Mouse (Mus musculus): ENCODE results near the gene Ripor3. TPM values are rescaled to one million over a fixed set of nuclear protein-coding genes. Genes with fewer than 3 reads are reported as not detected.

The Ripor3 gene
- polyA plus RNA-seq, 1 experiment from 2014 or later, result 0.13 TPM

DNA sequence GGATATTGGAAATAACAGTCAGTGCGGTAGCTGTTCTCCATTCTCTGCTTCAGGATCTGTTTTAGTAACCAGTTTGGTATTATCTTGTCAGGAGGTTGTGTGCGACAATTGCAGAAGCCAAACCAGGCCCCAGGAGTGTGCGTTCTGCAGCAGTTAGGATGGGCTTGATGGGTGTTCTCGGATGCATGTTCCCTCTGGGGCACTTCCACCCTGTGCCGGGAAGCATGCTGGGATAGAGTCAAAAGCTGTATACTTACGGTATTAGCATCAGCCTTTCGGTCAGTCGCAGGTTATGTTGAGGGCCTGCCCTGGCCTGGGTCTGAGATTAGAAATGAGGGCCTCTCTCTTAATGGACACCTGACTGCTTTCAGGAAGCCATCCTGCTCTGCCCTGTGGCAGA lies 49.8 kb downstream of the Ripor3 start:
- Histone ChIP-seq H3K27ac (replicated peaks) (no peak overlapping the region), H3K9me3 (no peaks in the 10 kb centered on the region), H3K9ac (replicated peaks) (no peak overlapping the region), H3K36me3 (peaks cover 19% of the 10 kb centered on the region), H3K27me3 (no peaks in the 10 kb centered on the region), H3K4me3 (no peak overlapping the region), H3K4me2 (replicated peaks) (no peak overlapping the region), H3K4me1 (peaks cover 23% of the 10 kb centered on the region; the same call in 1 of the 2 replicates)
- no peak for ATAC-seq (replicated peaks)
- 89% methylated on average over 8 of the region's 8 CpGs for WGBS

- 86% methylated on average over 7 of the region's 7 CpGs for whole genome bisulfite sequencing
- Histone ChIP-seq H3K36me3 (peaks cover 13% of the 10 kb centered on the region), H3K27me3 (no peaks in the 10 kb centered on the region), H3K9me3 (no peaks in the 10 kb centered on the region), H3K9ac (replicated peaks) (no peak overlapping the region), H3K4me2 (replicated peaks) (no peak overlapping the region), H3K4me1 (peaks cover 23% of the 10 kb centered on the region; the same call in 1 of the 2 replicates), H3K4me3 (no peak overlapping the region), H3K27ac (replicated peaks) (no peak overlapping the region)
- no peak for ATAC-seq (replicated peaks)
Observed at GRCm38 (mm10) chr2:167959996-167960395, 50.4 kb downstream of the Ripor3 start.

DNA sequence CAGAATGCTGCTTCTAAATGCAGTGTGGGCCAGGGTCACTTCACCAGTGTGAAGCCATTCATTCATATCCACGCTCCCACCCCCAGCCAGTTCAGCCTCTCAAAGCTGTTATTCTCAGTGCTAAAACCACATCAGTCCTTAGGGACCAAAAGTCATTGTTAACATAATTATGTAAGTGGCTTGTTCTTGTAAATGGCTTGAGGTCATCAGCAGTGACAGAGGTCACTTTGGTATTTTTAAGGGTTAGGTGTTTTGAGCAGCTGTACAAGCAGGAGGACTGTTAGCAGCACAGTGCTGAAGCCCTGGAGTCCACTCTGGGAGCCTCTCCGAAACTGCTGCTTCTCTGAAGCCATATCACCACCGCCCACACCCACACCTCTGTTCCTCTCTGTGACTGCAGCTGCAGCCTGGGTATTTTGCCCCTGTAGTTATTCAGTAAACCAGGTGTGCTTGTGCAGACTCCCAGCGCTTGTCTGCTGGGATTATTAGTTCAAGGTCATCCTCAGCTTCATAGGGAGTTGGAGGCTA lies 51.0 kb downstream of the Ripor3 start:
- Histone ChIP-seq H3K27ac (replicated peaks) (no peak overlapping the region), H3K4me1 (peaks cover 23% of the 10 kb centered on the region; the same call in 1 of the 2 replicates), H3K9me3 (no peaks in the 10 kb centered on the region), H3K9ac (replicated peaks) (no peak overlapping the region), H3K4me3 (no peak overlapping the region), H3K36me3 (peaks cover 9% of the 10 kb centered on the region), H3K27me3 (no peaks in the 10 kb centered on the region), H3K4me2 (replicated peaks) (no peak overlapping the region)
- WGBS, result 89% methylated on average over 4 of the region's 4 CpGs
- ATAC-seq (replicated peaks), result no peak

GRCm38 (mm10) chr2:167958843-167959242 lies 51.6 kb downstream of the Ripor3 start:
- Histone ChIP-seq H3K27me3 (no peaks in the 10 kb centered on the region), H3K27ac (replicated peaks) (no peak overlapping the region), H3K4me2 (replicated peaks) (no peak overlapping the region), H3K36me3 (peaks cover 3% of the 10 kb centered on the region; the same call in 1 of the 2 replicates), H3K4me3 (no peak overlapping the region), H3K9me3 (no peaks in the 10 kb centered on the region), H3K9ac (replicated peaks) (no peak overlapping the region), H3K4me1 (peaks cover 23% of the 10 kb centered on the region; the same call in 1 of the 2 replicates)
- WGBS, result 65% methylated on average over 4 of the region's 4 CpGs
- ATAC-seq (replicated peaks), result no peak

DNA sequence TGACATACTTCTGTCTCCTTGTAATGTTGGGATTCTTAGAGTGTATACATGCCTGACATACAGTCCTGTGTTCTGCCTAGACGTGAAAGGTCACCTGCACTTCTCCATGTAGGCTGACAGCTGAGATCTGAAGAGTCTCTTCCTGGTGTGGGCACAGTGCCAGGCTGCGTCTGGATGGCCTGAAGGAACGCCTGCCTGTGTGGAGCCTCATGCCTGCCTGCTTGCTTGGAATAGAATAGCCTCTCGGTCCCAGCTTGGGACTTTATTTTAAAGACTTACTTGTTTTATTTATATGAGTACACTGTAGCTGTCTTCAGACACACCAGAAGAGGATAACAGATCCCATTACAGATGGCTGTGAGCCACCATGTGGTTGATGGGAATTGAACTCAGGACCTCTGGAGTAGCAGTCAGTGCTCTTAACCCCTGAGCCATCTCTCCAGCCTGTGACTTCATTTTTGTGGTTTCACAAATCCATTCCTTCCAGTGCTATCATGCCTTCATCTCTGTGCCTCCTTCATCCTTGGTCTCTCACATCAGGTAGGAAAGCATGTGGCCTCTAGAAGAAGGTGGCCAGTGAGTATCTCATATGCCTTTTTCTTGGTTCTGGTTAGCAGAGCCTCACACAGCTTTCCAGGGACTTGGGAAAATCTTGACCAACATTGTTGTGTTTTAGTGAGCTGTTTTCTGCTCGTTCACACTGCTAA lies 52.2 kb downstream of the Ripor3 start:
- 44% methylated on average over 5 of the region's 5 CpGs for WGBS

DNA sequence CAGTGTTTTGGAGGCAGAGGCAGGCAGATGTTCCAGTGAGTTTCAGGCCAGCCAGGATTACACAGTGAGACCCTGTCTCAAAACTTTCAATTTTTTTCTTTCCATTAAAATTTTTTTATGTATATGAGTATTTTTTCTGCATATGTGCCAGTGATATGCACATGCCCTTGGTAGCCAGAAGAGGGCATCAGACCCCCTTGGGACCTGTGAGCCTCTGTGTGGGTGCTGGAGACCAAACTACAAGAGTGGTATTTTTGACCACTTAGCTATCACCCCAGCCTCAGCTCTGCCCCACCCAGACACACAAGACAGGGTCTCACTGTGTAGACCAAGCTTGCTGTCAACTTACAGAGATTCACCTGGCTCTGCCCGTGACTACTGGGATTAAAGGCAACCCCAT lies 52.9 kb downstream of the Ripor3 start:
- Histone ChIP-seq H3K4me3 (no peak overlapping the region), H3K36me3 (no peaks in the 10 kb centered on the region), H3K27ac (replicated peaks) (no peak overlapping the region), H3K9me3 (no peaks in the 10 kb centered on the region), H3K27me3 (no peaks in the 10 kb centered on the region), H3K9ac (replicated peaks) (no peak overlapping the region), H3K4me2 (replicated peaks) (no peak overlapping the region), H3K4me1 (peaks cover 23% of the 10 kb centered on the region; the same call in 1 of the 2 replicates)
- ATAC-seq (replicated peaks), result no peak
- WGBS, result 95% methylated on average over 1 of the region's 1 CpGs

More for the DNA sequence above, 52.2 kb downstream of the Ripor3 start:
- Histone ChIP-seq H3K9ac (replicated peaks) (no peak overlapping the region), H3K36me3 (no peaks in the 10 kb centered on the region), H3K27ac (replicated peaks) (no peak overlapping the region), H3K27me3 (no peaks in the 10 kb centered on the region), H3K9me3 (no peaks in the 10 kb centered on the region), H3K4me2 (replicated peaks) (no peak overlapping the region), H3K4me1 (peaks cover 23% of the 10 kb centered on the region; the same call in 1 of the 2 replicates), H3K4me3 (no peak overlapping the region)
- ATAC-seq (replicated peaks), result no peak

DNA sequence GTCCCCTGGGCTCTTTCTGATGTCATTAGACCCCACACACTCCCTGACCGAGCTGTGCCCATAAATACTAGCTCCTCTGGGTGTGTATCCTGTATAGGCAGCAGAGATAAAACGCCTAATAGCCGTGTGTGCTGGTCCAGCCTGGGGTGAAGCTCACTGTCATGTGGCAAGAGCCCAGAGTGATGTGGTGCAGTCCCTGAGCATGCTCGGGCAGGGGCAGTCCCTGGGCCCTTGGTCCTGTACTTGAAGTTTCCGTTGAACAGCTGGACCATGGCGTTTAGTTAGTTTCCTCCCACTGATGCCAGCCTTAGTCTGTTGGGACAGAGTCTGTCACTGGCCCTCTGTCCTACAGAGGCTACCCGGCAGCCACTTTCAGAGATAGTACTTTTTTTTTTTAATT lies 55.5 kb downstream of the Ripor3 start:
- Histone ChIP-seq H3K4me3 (no peak overlapping the region), H3K36me3 (no peaks in the 10 kb centered on the region), H3K9ac (replicated peaks) (no peak overlapping the region), H3K27ac (replicated peaks) (no peak overlapping the region), H3K27me3 (no peaks in the 10 kb centered on the region), H3K9me3 (no peaks in the 10 kb centered on the region), H3K4me1 (peaks cover 15% of the 10 kb centered on the region; the same call in 1 of the 2 replicates), H3K4me2 (replicated peaks) (no peak overlapping the region)
- ATAC-seq (replicated peaks), result no peak
- 87% methylated on average over 7 of the region's 7 CpGs for WGBS

DNA sequence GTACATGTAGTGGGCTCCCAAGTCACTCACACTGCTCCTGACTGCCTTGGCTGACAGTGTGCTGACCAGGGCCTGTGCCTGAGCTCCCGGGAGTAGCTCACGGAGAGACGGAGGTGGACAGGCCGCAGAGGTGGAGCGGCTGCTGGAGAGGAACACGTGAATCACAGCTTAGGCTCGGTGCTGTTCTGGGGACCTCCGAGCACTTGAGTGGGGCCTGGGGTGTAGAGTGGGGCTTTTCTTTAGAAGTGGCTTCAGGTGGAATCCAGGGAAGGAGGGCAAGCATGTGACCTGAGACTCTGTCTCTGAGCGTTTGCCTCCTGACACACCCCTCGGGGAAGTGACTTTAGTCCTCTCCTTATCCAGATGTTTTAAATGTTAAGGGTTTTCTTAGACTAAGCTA lies 56.6 kb downstream of the Ripor3 start:
- no peak overlapping the region for H3K9ac ChIP-seq (replicated peaks)
- WGBS, result 93% methylated on average over 10 of the region's 10 CpGs
- ATAC-seq (replicated peaks), result no peak

DNA sequence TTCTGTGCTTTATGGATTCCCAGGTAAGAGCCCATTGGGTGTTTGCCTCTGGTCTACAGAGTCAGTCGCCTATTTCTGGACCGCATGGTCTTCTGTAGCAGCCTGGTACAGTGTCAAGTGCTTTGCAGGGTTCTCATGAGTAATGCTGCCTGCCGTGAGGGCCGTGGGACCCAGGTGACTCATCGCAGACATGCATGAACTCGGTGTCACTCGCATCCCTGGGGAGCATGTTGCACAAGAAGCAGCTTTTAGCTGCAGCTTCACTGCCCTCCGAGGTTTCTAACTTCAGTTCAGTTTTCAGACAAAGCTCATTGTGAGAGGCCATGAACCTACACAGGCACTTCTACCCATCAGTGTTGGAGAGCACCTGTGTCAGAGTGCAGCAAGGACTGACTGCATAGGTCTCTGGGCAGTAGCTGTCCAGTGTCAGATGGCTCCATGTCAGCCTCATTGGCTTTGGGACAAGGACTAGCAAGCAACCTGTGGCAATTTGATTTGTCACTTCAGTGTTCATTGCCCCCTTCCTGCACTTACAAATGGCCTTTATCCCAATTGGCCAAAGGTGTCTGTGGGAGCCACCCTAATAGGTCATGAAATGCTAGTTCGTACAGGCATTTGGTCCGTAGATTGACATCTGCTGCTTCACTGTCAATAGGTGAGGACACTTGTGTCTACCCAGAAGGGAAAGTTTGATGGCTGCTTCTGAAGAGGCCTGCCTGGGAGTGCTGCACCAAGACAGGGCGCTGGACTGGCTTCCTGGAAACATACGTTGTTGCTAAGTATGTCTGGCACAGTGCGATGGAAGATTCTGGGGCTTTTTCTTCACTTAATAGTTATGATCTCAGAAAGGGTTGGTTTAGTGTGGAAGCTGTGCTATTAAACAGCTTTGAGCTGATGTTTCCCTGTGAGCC lies 58.9 kb downstream of the Ripor3 start:
- Histone ChIP-seq H3K9me3 (no peaks in the 10 kb centered on the region), H3K9ac (replicated peaks) (no peak overlapping the region), H3K4me3 (no peak overlapping the region), H3K36me3 (no peaks in the 10 kb centered on the region), H3K4me1 (peaks cover 6% of the 10 kb centered on the region; the same call in 1 of the 2 replicates), H3K4me2 (replicated peaks) (no peak overlapping the region), H3K27ac (replicated peaks) (no peak overlapping the region), H3K27me3 (no peaks in the 10 kb centered on the region)
- no peak for ATAC-seq (replicated peaks)
- 91% methylated on average over 13 of the region's 13 CpGs for WGBS

More for the DNA sequence above, 56.6 kb downstream of the Ripor3 start:
- no peaks in the 10 kb centered on the region for H3K9me3 ChIP-seq
- H3K27me3 ChIP-seq, result no peaks in the 10 kb centered on the region
- no peaks in the 10 kb centered on the region for H3K36me3 ChIP-seq
- H3K27ac ChIP-seq (replicated peaks), result no peak overlapping the region
- H3K4me2 ChIP-seq (replicated peaks), result no peak overlapping the region
- peaks cover 9% of the 10 kb centered on the region; the same call in 1 of the 2 replicates for H3K4me1 ChIP-seq
- no peak overlapping the region for H3K4me3 ChIP-seq

DNA sequence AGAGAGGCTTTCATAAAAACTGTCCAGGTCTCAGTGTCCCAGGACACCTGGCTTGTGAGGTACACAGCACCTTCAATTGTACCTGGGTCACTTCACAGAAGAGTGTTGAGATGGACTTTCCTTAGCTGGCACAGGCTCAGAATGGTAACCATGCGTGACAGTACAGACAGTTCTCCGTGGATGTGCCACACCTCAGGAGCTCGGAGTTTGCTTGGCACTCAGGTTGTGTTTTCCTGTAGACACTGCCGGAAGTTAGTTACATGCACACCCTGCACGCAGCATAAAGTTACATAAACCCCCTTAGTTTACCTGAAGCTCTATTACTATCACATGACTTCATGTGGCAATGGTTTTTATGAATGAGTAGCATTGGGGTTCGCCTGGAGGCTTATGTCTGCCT lies 59.7 kb downstream of the Ripor3 start:
- 90% methylated on average over 6 of the region's 6 CpGs for WGBS
- peaks cover 8% of the 10 kb centered on the region for H3K4me1 ChIP-seq
- H3K9me3 ChIP-seq, result no peaks in the 10 kb centered on the region
- no peaks in the 10 kb centered on the region for H3K36me3 ChIP-seq
- no peak overlapping the region for H3K9ac ChIP-seq (replicated peaks)
- no peak overlapping the region for H3K4me3 ChIP-seq
- H3K27me3 ChIP-seq, result no peaks in the 10 kb centered on the region
- no peak overlapping the region for H3K27ac ChIP-seq (replicated peaks)
- no peak for ATAC-seq (replicated peaks)
- no peak overlapping the region for H3K4me2 ChIP-seq (replicated peaks)

GRCm38 (mm10) chr2:167949808-167950207 lies 60.6 kb downstream of the Ripor3 start:
- Histone ChIP-seq H3K27ac (replicated peaks) (no peak overlapping the region), H3K9me3 (no peaks in the 10 kb centered on the region), H3K4me3 (no peak overlapping the region), H3K9ac (replicated peaks) (no peak overlapping the region), H3K27me3 (no peaks in the 10 kb centered on the region), H3K4me1 (peaks cover 14% of the 10 kb centered on the region), H3K36me3 (no peaks in the 10 kb centered on the region), H3K4me2 (replicated peaks) (no peak overlapping the region)
- WGBS, result 80% methylated on average over 2 of the region's 2 CpGs
- ATAC-seq (replicated peaks), result no peak

DNA sequence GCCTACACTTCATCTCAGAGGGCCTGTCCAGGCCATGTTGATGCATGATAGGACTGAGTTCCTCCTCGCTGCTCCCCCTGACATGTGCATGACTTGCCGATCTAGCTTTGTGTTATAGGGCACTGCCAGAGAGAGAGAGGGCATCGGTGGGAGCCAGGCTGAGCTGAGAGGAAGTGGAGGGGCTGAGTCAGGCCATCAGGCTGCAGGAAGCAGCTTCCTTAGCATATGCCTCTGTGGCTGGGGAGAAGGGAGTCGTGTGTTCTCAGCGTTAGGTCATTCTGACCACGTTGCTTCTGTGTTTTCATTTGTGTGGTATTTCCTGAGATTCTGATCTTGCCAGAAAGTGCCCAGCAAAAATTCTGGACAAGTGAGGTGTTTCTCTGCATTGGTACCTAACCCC lies 61.2 kb downstream of the Ripor3 start:
- H3K4me3 ChIP-seq, result no peak overlapping the region
- no peak overlapping the region for H3K27ac ChIP-seq (replicated peaks)
- no peak overlapping the region for H3K9ac ChIP-seq (replicated peaks)
- WGBS, result 78% methylated on average over 6 of the region's 6 CpGs
- no peaks in the 10 kb centered on the region for H3K36me3 ChIP-seq
- H3K27me3 ChIP-seq, result no peaks in the 10 kb centered on the region
- peaks cover 19% of the 10 kb centered on the region for H3K4me1 ChIP-seq
- no peak overlapping the region for H3K4me2 ChIP-seq (replicated peaks)
- no peaks in the 10 kb centered on the region for H3K9me3 ChIP-seq
- no peak for ATAC-seq (replicated peaks)

All from forebrain, embryonic 15.5 days (tissue).